Comparison of ENCODE assay signal across 16 mouse cellular contexts in genomic region chr10:121820846-121821245, GRCm38 (mm10).
DNase-seq lines count a peak whose midpoint lies in the region; ATAC-seq lines count a peak whose summit lies in the region.
"Had no signal": no experiment of that assay in that cellular context is flagged by ENCODE, and none has a peak within 500 bp of the region (broad histone marks: within the 10 kb centered on the region; RNA-seq: fewer than 3 reads in every experiment).

No protein-coding gene starts in this region.

- DNase-seq in spleen, adult 18-20 months, result no peak
- no peak for DNase-seq in c-Kit-positive CD71-positive TER-119-positive erythroid progenitor cells, embryonic 14.5 days (ENCODE audit: low spot score)
- DNase-seq in thymus, postnatal 25 days, result no peak
- DNase-seq: adrenal gland, adult 2 months; adrenal gland, postnatal 10 days; adrenal gland, postnatal 25 days; cerebellum, adult 11-12 months; cerebellum, adult 2 months; cerebellum, adult 9-10 months; cerebellum, postnatal 14 days; cerebellum, postnatal 36 days; forebrain, postnatal 0 days had no signal

- ATAC-seq in granulocyte monocyte progenitor cell, adult 5-6 weeks (replicated peaks; ENCODE audit: poor library complexity, severe bottlenecking), result peak; percentile 46; the same call in 1 of the 2 replicates
- ATAC-seq in megakaryocyte, adult 5-6 weeks (ENCODE audit: poor library complexity, severe bottlenecking), result 0 out of 2 replicates have a peak, but pooled peaks have one; percentile 31
- ATAC-seq: forebrain, embryonic 13.5 days; forebrain, embryonic 15.5 days; forebrain, postnatal 0 days had no signal
